Mouse (Mus musculus) macrophage (primary cell): ENCODE results near the gene H6pd. TPM values are rescaled to one million over a fixed set of nuclear protein-coding genes. Genes with fewer than 3 reads are reported as not detected.
A peak's percentile ranks its signal among the peaks of the same experiment; 100 is the strongest.

Source experiments
- H3K27ac ChIP-seq: fragments of 350-480 bp; formaldehyde crosslinking; 2 replicates; pipeline ENCODE4 v1.9.0; 2021
- H3K36me3 ChIP-seq: fragments of 350-480 bp; formaldehyde crosslinking; 2 replicates; pipeline ENCODE4 v1.9.0; 2021; ENCODE audit errors: inconsistent target
- H3K4me3 ChIP-seq: fragments of 350-480 bp; formaldehyde crosslinking; 2 replicates; pipeline ENCODE4 v1.9.0; 2021; ENCODE audit errors: inconsistent target
- H3K79me2 ChIP-seq: fragments of 350-480 bp; formaldehyde crosslinking; 2 replicates; pipeline ENCODE4 v1.9.0; 2021; ENCODE audit errors: inconsistent target
- WGBS: methylation state at CpG from one replicate; pipeline ENCODE4 v1.1.7; 2026; ENCODE audit warnings: inconsistent platforms; ENCODE audit not compliant: missing documents; 5-methylcytosine and 5-hydroxymethylcytosine counted together
- polyA plus RNA-seq: library from polyadenylated mRNA; stranded (reverse); fragments of 250-400 nt; gene quantifications from 3 replicates; pipeline ENCODE4 v1.2.4, GENCODE M21; 2018; ENCODE audit warnings: inconsistent platforms

The H6pd gene
- polyA plus RNA-seq, 1 experiment from 2014 or later: 19.3 TPM

GRCm38 (mm10) chr4:150010054-150010730, 1.4 kb upstream of the H6pd start:
- WGBS: 87% methylated on average over 6 of the region's 6 CpGs

DNA sequence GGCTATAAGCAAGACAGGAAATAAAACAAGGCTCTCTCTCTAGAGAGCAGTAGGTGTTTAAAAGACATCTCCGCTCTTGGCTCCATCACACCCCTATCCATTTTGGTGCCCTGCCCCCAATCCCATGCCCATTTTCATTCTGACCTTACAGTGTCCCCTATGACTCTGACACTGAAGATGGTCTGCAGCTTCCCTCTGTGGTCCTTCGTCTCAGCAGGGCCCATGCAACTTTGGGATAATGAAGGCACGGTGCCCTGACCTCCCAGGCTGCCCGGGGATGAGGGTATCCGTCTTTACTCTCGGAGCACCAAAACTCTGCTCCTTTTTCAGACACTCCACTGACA, 736 bp upstream of the H6pd start:
- Histone ChIP-seq H3K27ac (peak overlapping the region; percentile 69), H3K79me2 (peaks cover 35% of the 10 kb centered on the region), H3K4me3 (no peak overlapping the region), H3K36me3 (no peaks in the 10 kb centered on the region; the same call in 1 of the 2 replicates)
- WGBS: 75% methylated on average over 6 of the region's 6 CpGs

More at GRCm38 (mm10) chr4:150010054-150010730, 1.4 kb upstream of the H6pd start:
- H3K79me2 ChIP-seq: peaks cover 30% of the 10 kb centered on the region
- H3K36me3 ChIP-seq: no peaks in the 10 kb centered on the region; the same call in 1 of the 2 replicates
- no peak overlapping the region for H3K4me3 ChIP-seq
- no peak overlapping the region for H3K27ac ChIP-seq

GRCm38 (mm10) chr4:150008325-150008852, 434 bp downstream of the H6pd start:
- peak overlapping the region; percentile 36 for H3K4me3 ChIP-seq
- H3K36me3 ChIP-seq: no peaks in the 10 kb centered on the region; the same call in 1 of the 2 replicates
- H3K79me2 ChIP-seq: peaks cover 46% of the 10 kb centered on the region
- peak overlapping the region; percentile 43 for H3K27ac ChIP-seq
- WGBS: 1% methylated on average over 42 of the region's 42 CpGs

DNA sequence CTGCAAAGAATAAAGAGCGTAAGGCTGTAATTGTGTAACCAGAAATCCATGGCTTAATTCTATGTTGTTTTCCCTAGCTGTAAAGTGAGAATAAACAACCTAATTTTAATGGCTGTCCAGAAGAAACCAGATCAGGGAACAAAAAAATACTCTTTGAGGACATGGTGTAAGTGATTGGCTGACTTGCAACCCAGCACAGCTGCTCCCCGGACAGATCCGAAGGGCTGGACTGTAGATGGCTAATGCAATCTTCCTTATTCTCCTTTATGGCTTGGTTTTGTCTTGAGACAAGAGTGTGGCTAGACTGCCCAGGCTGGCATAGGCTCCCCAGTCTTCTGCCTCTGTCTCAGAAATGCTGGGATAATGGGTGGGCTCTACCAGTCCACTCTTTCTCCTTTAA, 1.4 kb downstream of the H6pd start:
- peaks cover 55% of the 10 kb centered on the region for H3K79me2 ChIP-seq
- H3K27ac ChIP-seq: no peak overlapping the region
- no peak overlapping the region for H3K4me3 ChIP-seq
- H3K36me3 ChIP-seq: no peaks in the 10 kb centered on the region; the same call in 1 of the 2 replicates
- 55% methylated on average over 3 of the region's 3 CpGs for WGBS

DNA sequence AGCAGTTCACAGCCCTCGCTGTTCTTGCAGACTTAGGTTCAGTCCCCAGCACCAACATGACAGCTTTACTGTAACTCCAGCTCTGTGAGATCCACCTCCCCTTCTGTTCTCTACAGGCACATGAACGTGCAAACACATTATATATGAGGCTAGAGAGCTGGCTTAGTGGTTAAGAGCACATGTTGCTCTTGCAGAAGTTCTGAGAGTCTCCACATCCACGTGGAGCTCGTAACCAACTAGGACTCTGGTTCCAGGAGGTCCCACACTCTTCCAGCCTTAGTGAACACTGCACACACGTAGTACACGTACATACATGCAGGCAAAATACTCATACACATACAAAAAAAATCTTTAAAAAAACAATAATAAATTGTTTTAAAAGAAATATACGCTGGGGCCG, 1.8 kb downstream of the H6pd start:
- no peak overlapping the region for H3K27ac ChIP-seq
- H3K79me2 ChIP-seq: peaks cover 59% of the 10 kb centered on the region
- WGBS: 71% methylated on average over 8 of the region's 8 CpGs
- no peaks in the 10 kb centered on the region; the same call in 1 of the 2 replicates for H3K36me3 ChIP-seq
- H3K4me3 ChIP-seq: no peak overlapping the region

DNA sequence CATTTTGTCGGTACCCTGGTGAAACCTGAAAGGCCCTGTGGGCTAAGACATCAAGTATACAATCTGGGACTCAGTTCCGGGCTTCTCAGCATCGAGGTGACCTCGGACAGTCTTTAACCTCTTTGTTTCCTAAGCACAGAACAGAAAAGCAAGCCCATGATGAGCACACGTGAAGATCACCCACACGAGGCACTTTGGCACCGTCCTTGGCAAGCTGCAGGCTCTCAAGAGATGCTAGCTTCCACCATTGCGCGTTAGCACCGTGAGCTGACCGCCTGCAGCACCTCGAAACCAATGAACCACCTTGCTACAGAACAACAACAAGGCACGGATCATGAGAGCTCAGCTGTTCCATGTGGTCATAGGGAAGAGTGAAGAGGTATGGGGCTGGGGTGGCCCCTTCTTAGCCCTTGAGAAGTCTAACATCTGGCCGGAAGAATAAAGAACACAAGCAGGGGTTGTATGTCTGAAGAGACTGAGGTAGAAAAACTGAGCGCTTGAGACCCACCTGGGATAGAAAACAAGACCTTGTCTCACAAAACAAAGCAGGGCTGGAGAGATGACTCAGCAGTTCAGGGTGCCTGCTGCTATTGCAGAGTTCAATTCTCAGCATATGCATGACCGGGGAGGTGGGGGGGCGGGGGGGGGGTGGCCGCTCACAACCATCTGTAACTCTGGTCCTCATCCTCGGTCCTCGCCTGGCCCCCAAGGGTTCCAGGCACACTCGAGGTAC, 2.5 kb downstream of the H6pd start:
- WGBS: 92% methylated on average over 17 of the region's 21 CpGs
- H3K4me3 ChIP-seq: no peak overlapping the region
- H3K36me3 ChIP-seq: no peaks in the 10 kb centered on the region; the same call in 1 of the 2 replicates
- H3K79me2 ChIP-seq: peaks cover 60% of the 10 kb centered on the region
- H3K27ac ChIP-seq: no peak overlapping the region

DNA sequence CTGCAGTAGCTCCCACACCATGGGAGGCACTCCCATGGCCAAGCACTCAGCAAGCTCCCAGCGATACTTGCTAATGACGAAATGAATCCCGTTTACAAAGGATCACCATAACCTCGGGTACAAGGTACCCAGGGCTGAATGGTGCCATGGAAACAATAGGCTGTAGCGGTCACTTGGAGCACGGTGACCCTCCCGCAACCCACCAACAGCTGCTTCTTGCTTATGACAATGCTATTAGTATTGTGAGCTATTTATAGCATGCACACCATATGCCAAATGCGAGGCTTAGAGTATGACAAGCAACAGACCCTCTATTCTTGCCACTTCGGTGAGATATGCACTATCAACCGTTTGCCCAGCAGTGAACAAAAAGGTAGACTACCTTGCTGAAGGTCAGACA, 3.6 kb downstream of the H6pd start:
- 95% methylated on average over 10 of the region's 10 CpGs for WGBS
- H3K4me3 ChIP-seq: no peak overlapping the region
- peaks cover 69% of the 10 kb centered on the region for H3K79me2 ChIP-seq
- no peak overlapping the region for H3K27ac ChIP-seq
- no peaks in the 10 kb centered on the region; the same call in 1 of the 2 replicates for H3K36me3 ChIP-seq

DNA sequence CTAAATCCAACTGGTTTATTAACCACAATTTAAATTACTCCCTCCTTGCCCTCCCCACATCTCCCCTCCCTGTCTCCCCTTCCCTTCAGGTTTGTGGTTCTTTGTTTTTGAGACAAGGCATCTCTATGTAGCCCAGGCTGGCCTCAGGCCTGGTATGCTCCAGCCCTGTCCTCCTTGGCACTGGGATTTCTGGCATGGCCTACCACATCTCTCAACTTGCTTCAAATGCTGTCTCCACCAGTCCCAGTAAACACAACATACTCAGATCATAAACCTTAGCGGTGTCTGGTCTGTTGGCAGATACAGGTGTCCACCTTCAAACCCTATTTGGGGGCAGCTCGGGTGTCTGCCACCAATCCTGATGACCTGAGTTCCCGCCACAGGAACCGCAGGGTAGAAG, 5.2 kb downstream of the H6pd start:
- H3K79me2 ChIP-seq: peaks cover 78% of the 10 kb centered on the region
- no peak overlapping the region for H3K27ac ChIP-seq
- H3K36me3 ChIP-seq: no peaks in the 10 kb centered on the region; the same call in 1 of the 2 replicates
- H3K4me3 ChIP-seq: no peak overlapping the region
- 98% methylated on average over 4 of the region's 4 CpGs for WGBS

DNA sequence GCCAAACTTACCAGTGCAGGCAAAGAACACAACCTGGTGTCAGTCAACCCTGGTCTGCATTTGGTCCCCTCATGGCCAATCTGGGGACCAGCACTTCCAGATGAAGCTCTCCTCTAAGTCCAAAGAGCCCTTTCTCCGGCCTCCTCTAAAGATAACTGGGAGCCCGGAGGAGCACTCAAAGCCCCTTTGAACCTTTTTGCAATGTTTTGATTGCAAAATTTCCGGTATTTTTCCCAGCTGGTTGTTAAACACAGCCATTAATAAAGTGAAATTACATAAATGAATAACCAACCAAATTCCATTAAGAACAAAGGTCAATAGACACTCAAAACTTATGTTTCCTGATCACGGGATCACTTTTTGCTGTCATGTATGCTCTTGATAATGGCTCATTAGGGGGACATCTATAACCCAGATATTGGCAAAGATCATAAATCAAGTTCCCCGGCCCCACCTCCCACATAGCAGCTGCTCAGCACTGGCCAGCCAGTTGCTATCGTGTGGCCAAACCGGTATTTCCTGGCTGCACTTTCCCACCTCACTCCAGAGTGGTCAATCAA, 5.7 kb downstream of the H6pd start:
- Histone ChIP-seq H3K79me2 (peaks cover 79% of the 10 kb centered on the region), H3K27ac (no peak overlapping the region), H3K36me3 (no peaks in the 10 kb centered on the region; the same call in 1 of the 2 replicates), H3K4me3 (no peak overlapping the region)
- 77% methylated on average over 7 of the region's 7 CpGs for WGBS

- 39% methylated on average over 12 of the region's 12 CpGs for WGBS
- Histone ChIP-seq H3K4me3 (no peak overlapping the region), H3K79me2 (peaks cover 79% of the 10 kb centered on the region), H3K27ac (peak overlapping the region; percentile 19; the same call in 1 of the 2 replicates), H3K36me3 (no peaks in the 10 kb centered on the region; the same call in 1 of the 2 replicates)
Observed at GRCm38 (mm10) chr4:150002021-150002528, 6.7 kb downstream of the H6pd start.

- peak overlapping the region; percentile 21; the same call in 1 of the 2 replicates for H3K27ac ChIP-seq
- H3K79me2 ChIP-seq: peaks cover 78% of the 10 kb centered on the region
- 22% methylated on average over 10 of the region's 10 CpGs for WGBS
- no peak overlapping the region for H3K4me3 ChIP-seq
- no peaks in the 10 kb centered on the region; the same call in 1 of the 2 replicates for H3K36me3 ChIP-seq
Observed at GRCm38 (mm10) chr4:150001221-150001860, 7.5 kb downstream of the H6pd start.

DNA sequence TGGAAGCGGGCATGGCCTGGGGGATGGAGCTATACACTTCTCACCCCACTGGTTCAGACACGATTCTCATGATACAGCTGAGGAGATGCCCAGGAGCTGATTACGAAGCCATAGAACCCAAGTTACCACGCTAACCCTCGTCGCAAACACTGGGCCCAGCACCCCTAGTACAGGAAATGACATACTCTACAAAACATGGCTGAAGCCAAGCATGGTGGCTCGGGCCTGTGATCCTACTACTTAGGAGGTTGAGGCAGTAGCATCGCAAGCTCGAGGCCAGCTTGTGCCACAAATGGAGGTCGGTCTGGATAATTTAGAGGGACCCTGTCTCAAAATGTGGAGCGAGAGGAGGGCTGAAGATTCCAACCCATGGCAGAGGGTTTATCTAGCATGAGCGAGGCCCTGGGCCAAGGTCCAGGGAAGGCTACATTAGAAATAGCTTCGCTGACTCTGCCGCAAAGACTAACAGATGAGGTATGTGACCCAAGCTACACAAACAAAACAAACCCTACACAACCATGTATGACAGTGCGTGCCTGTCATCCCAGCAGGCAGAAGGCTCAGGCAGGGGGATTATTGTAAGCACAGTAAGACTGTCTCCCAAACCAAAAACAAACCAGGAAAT, 8.8 kb downstream of the H6pd start:
- H3K36me3 ChIP-seq: no peaks in the 10 kb centered on the region
- no peak overlapping the region for H3K4me3 ChIP-seq
- 93% methylated on average over 15 of the region's 15 CpGs for WGBS
- peaks cover 66% of the 10 kb centered on the region; the same call in 1 of the 2 replicates for H3K79me2 ChIP-seq
- no peak overlapping the region for H3K27ac ChIP-seq

- Histone ChIP-seq H3K4me3 (no peak overlapping the region), H3K36me3 (no peaks in the 10 kb centered on the region), H3K79me2 (peaks cover 62% of the 10 kb centered on the region; the same call in 1 of the 2 replicates), H3K27ac (no peak overlapping the region)
- 94% methylated on average over 9 of the region's 9 CpGs for WGBS
Observed at GRCm38 (mm10) chr4:149999510-149999900, 9.3 kb downstream of the H6pd start.
